Mouse (Mus musculus): Measurements from ENCODE around the gene Zfp598. TPM values are rescaled to one million over a fixed set of nuclear protein-coding genes. Genes with fewer than 3 reads are reported as not detected.

Gene Zfp598
- polyA plus RNA-seq (2014; fragmentation: Nextera tagmentation; extraction: Ambion mirVana): 23.5 and 24.9 TPM in 2 replicates

GRCm38 (mm10) chr17:24669545-24670245 lies at the start of gene Zfp598:
Gene Zfp598, plus strand, starts transcription at chr17:24669687.
- peak; percentile 99 for DNase-seq (ENCODE audit: low spot score, missing footprints)
- H3K4me2 ChIP-seq: peak within 1 kb of the TSS; percentile 88
- peak within 1 kb of the TSS; percentile 61 for H3K27ac ChIP-seq (ENCODE audit: low read depth, low read length)
- peak within 1 kb of the TSS; percentile 98 for H3K9ac ChIP-seq (ENCODE audit: low read length)
- H3K4me1 ChIP-seq (ENCODE audit: control insufficient read depth, insufficient read depth, low read length): peaks cover 24% of the 10 kb centered on the region
- no peaks in the 10 kb centered on the region for H3K36me3 ChIP-seq (ENCODE audit: control insufficient read depth, insufficient read depth, low read length)
- peak within 1 kb of the TSS; percentile 98 for H3K4me3 ChIP-seq (ENCODE audit: low read depth, low read length)
- H3K27me3 ChIP-seq (ENCODE audit: control insufficient read depth, insufficient read depth, low read length): no peaks in the 10 kb centered on the region
- WGBS: under 1% methylated on average over 71 of the region's 80 CpGs
- ATAC-seq (ENCODE audit: low FRiP score): peak; percentile 99
- no peaks in the 10 kb centered on the region for H3K9me3 ChIP-seq (ENCODE audit: control insufficient read depth, low read length)

GRCm38 (mm10) chr17:24625472-24625871 lies 44.0 kb upstream of the Zfp598 start:
- no peak overlapping the region for H3K9ac ChIP-seq (ENCODE audit: low read length)
- H3K4me3 ChIP-seq (ENCODE audit: low read depth, low read length): no peak overlapping the region
- DNase-seq (ENCODE audit: low spot score, missing footprints) (no peak), ATAC-seq (ENCODE audit: low FRiP score) (no peak)
- H3K36me3 ChIP-seq (ENCODE audit: control insufficient read depth, insufficient read depth, low read length): peaks cover 28% of the 10 kb centered on the region
- no peak overlapping the region for H3K4me2 ChIP-seq
- WGBS: 94% methylated on average over 8 of the region's 8 CpGs
- no peaks in the 10 kb centered on the region for H3K27me3 ChIP-seq (ENCODE audit: control insufficient read depth, insufficient read depth, low read length)
- no peak overlapping the region for H3K27ac ChIP-seq (ENCODE audit: low read depth, low read length)
- no peaks in the 10 kb centered on the region for H3K9me3 ChIP-seq (ENCODE audit: control insufficient read depth, low read length)
- H3K4me1 ChIP-seq (ENCODE audit: control insufficient read depth, insufficient read depth, low read length): no peaks in the 10 kb centered on the region

- 47% methylated on average over 5 of the region's 5 CpGs for WGBS
- Histone ChIP-seq H3K36me3 (ENCODE audit: control insufficient read depth, insufficient read depth, low read length) (peaks cover 3% of the 10 kb centered on the region; the same call in 1 of the 2 replicates), H3K27me3 (ENCODE audit: control insufficient read depth, insufficient read depth, low read length) (no peaks in the 10 kb centered on the region), H3K27ac (ENCODE audit: low read depth, low read length) (no peak overlapping the region), H3K4me1 (ENCODE audit: control insufficient read depth, insufficient read depth, low read length) (peaks cover 10% of the 10 kb centered on the region), H3K9ac (ENCODE audit: low read length) (no peak overlapping the region), H3K9me3 (ENCODE audit: control insufficient read depth, low read length) (no peaks in the 10 kb centered on the region), H3K4me3 (ENCODE audit: low read depth, low read length) (no peak overlapping the region), H3K4me2 (no peak overlapping the region)
- ATAC-seq (ENCODE audit: low FRiP score): no peak
- DNase-seq (ENCODE audit: low spot score, missing footprints): peak; percentile 98
Measured at GRCm38 (mm10) chr17:24628646-24629045, 40.8 kb upstream of the Zfp598 start.

GRCm38 (mm10) chr17:24630072-24630471 lies 39.4 kb upstream of the Zfp598 start:
- H3K27ac ChIP-seq (ENCODE audit: low read depth, low read length): no peak overlapping the region
- WGBS: 90% methylated on average over 14 of the region's 14 CpGs
- H3K4me1 ChIP-seq (ENCODE audit: control insufficient read depth, insufficient read depth, low read length): peaks cover 10% of the 10 kb centered on the region
- no peaks in the 10 kb centered on the region for H3K27me3 ChIP-seq (ENCODE audit: control insufficient read depth, insufficient read depth, low read length)
- no peaks in the 10 kb centered on the region for H3K9me3 ChIP-seq (ENCODE audit: control insufficient read depth, low read length)
- no peak overlapping the region for H3K4me2 ChIP-seq
- H3K36me3 ChIP-seq (ENCODE audit: control insufficient read depth, insufficient read depth, low read length): peaks cover 3% of the 10 kb centered on the region; the same call in 1 of the 2 replicates
- ATAC-seq (ENCODE audit: low FRiP score) (no peak), DNase-seq (ENCODE audit: low spot score, missing footprints) (no peak)
- H3K9ac ChIP-seq (ENCODE audit: low read length): no peak overlapping the region
- H3K4me3 ChIP-seq (ENCODE audit: low read depth, low read length): no peak overlapping the region

- Histone ChIP-seq H3K4me3 (ENCODE audit: low read depth, low read length) (peak within 1 kb of the TSS; percentile 69), H3K27ac (ENCODE audit: low read depth, low read length) (peak within 1 kb of the TSS; percentile 26), H3K9ac (ENCODE audit: low read length) (peak within 1 kb of the TSS; percentile 82), H3K27me3 (ENCODE audit: control insufficient read depth, insufficient read depth, low read length) (no peaks in the 10 kb centered on the region), H3K36me3 (ENCODE audit: control insufficient read depth, insufficient read depth, low read length) (peaks cover 2% of the 10 kb centered on the region; the same call in 1 of the 2 replicates), H3K9me3 (ENCODE audit: control insufficient read depth, low read length) (no peaks in the 10 kb centered on the region), H3K4me1 (ENCODE audit: control insufficient read depth, insufficient read depth, low read length) (peaks cover 10% of the 10 kb centered on the region), H3K4me2 (peak within 1 kb of the TSS; percentile 73)
- DNase-seq (ENCODE audit: low spot score, missing footprints) (peak; percentile 99), ATAC-seq (ENCODE audit: low FRiP score) (peak; percentile 89)
- WGBS: 2% methylated on average over 51 of the region's 51 CpGs
Measured at GRCm38 (mm10) chr17:24632167-24632812, 37.2 kb upstream of the Zfp598 start, which contains the start of the genes Tsc2 and Nthl1. Gene Tsc2, minus strand, starts transcription at chr17:24632630. Gene Nthl1, plus strand, starts transcription at chr17:24632680.

GRCm38 (mm10) chr17:24632813-24633449 lies 36.6 kb upstream of the Zfp598 start:
- Histone ChIP-seq H3K36me3 (ENCODE audit: control insufficient read depth, insufficient read depth, low read length) (no peaks in the 10 kb centered on the region), H3K9me3 (ENCODE audit: control insufficient read depth, low read length) (no peaks in the 10 kb centered on the region), H3K27me3 (ENCODE audit: control insufficient read depth, insufficient read depth, low read length) (no peaks in the 10 kb centered on the region), H3K9ac (ENCODE audit: low read length) (peak overlapping the region; percentile 82), H3K4me1 (ENCODE audit: control insufficient read depth, insufficient read depth, low read length) (peaks cover 10% of the 10 kb centered on the region), H3K4me3 (ENCODE audit: low read depth, low read length) (peak overlapping the region; percentile 69), H3K4me2 (peak overlapping the region; percentile 73), H3K27ac (ENCODE audit: low read depth, low read length) (peak overlapping the region; percentile 26)
- DNase-seq (ENCODE audit: low spot score, missing footprints) (no peak), ATAC-seq (ENCODE audit: low FRiP score) (peak; percentile 50)
- WGBS: 14% methylated on average over 22 of the region's 22 CpGs

- peaks cover 10% of the 10 kb centered on the region for H3K4me1 ChIP-seq (ENCODE audit: control insufficient read depth, insufficient read depth, low read length)
- H3K9me3 ChIP-seq (ENCODE audit: control insufficient read depth, low read length): no peaks in the 10 kb centered on the region
- no peak for DNase-seq (ENCODE audit: low spot score, missing footprints)
- no peaks in the 10 kb centered on the region for H3K27me3 ChIP-seq (ENCODE audit: control insufficient read depth, insufficient read depth, low read length)
- no peak overlapping the region for H3K4me3 ChIP-seq (ENCODE audit: low read depth, low read length)
- H3K36me3 ChIP-seq (ENCODE audit: control insufficient read depth, insufficient read depth, low read length): no peaks in the 10 kb centered on the region
- no peak for ATAC-seq (ENCODE audit: low FRiP score)
- no peak overlapping the region for H3K27ac ChIP-seq (ENCODE audit: low read depth, low read length)
- no peak overlapping the region for H3K9ac ChIP-seq (ENCODE audit: low read length)
- 95% methylated on average over 11 of the region's 11 CpGs for WGBS
- H3K4me2 ChIP-seq: no peak overlapping the region
Measured at GRCm38 (mm10) chr17:24633831-24634230, 35.7 kb upstream of the Zfp598 start.

GRCm38 (mm10) chr17:24635024-24635423 lies 34.5 kb upstream of the Zfp598 start:
- Histone ChIP-seq H3K9me3 (ENCODE audit: control insufficient read depth, low read length) (no peaks in the 10 kb centered on the region), H3K36me3 (ENCODE audit: control insufficient read depth, insufficient read depth, low read length) (no peaks in the 10 kb centered on the region), H3K4me1 (ENCODE audit: control insufficient read depth, insufficient read depth, low read length) (peaks cover 10% of the 10 kb centered on the region), H3K9ac (ENCODE audit: low read length) (no peak overlapping the region), H3K27me3 (ENCODE audit: control insufficient read depth, insufficient read depth, low read length) (no peaks in the 10 kb centered on the region), H3K27ac (ENCODE audit: low read depth, low read length) (no peak overlapping the region), H3K4me3 (ENCODE audit: low read depth, low read length) (no peak overlapping the region), H3K4me2 (no peak overlapping the region)
- no peak for ATAC-seq (ENCODE audit: low FRiP score)
- no peak for DNase-seq (ENCODE audit: low spot score, missing footprints)
- WGBS: 79% methylated on average over 4 of the region's 4 CpGs

- no peak for DNase-seq (ENCODE audit: low spot score, missing footprints)
- Histone ChIP-seq H3K27me3 (ENCODE audit: control insufficient read depth, insufficient read depth, low read length) (no peaks in the 10 kb centered on the region), H3K4me3 (ENCODE audit: low read depth, low read length) (no peak overlapping the region), H3K36me3 (ENCODE audit: control insufficient read depth, insufficient read depth, low read length) (no peaks in the 10 kb centered on the region), H3K27ac (ENCODE audit: low read depth, low read length) (no peak overlapping the region), H3K4me2 (no peak overlapping the region), H3K4me1 (ENCODE audit: control insufficient read depth, insufficient read depth, low read length) (peaks cover 10% of the 10 kb centered on the region), H3K9me3 (ENCODE audit: control insufficient read depth, low read length) (no peaks in the 10 kb centered on the region), H3K9ac (ENCODE audit: low read length) (no peak overlapping the region)
- 93% methylated on average over 5 of the region's 5 CpGs for WGBS
- ATAC-seq (ENCODE audit: low FRiP score): no peak
Measured at GRCm38 (mm10) chr17:24635694-24636093, 33.8 kb upstream of the Zfp598 start.

Measured in midbrain, embryonic 11.5 days (tissue).